9 mouse cellular contexts compared by ENCODE assay signal in genomic region chr2:58175392-58176291, GRCm38 (mm10). TPM values are rescaled to one million over a fixed set of nuclear protein-coding genes. Genes with fewer than 3 reads are reported as not detected.
A peak's percentile ranks its signal among the peaks of the same experiment; 100 is the strongest.
DNase-seq lines count a peak whose midpoint lies in the region; ATAC-seq lines count a peak whose summit lies in the region.
"Had no signal": no experiment of that assay in that cellular context is flagged by ENCODE, and none has a peak within 500 bp of the region (broad histone marks: within the 10 kb centered on the region; RNA-seq: fewer than 3 reads in every experiment).

No protein-coding gene starts in this region.

- H3K27me3 ChIP-seq in forebrain, embryonic 13.5 days, result no peaks in the 10 kb centered on the region
- no peaks in the 10 kb centered on the region for H3K27me3 ChIP-seq in forebrain, embryonic 11.5 days (ENCODE audit: control insufficient read depth, insufficient read depth, low read length)
- H3K27me3 ChIP-seq in kidney, embryonic 15.5 days, result no peaks in the 10 kb centered on the region

- no peaks in the 10 kb centered on the region for H3K36me3 ChIP-seq in forebrain, embryonic 13.5 days (ENCODE audit: poor library complexity, severe bottlenecking)
- no peaks in the 10 kb centered on the region for H3K36me3 ChIP-seq in forebrain, embryonic 11.5 days (ENCODE audit: control insufficient read depth, insufficient read depth, low read length)
- no peaks in the 10 kb centered on the region for H3K36me3 ChIP-seq in kidney, embryonic 15.5 days

- peaks cover 22% of the 10 kb centered on the region for H3K4me1 ChIP-seq in forebrain, embryonic 13.5 days
- 0 out of 2 replicates have a peak, but pooled peaks cover 2% of the 10 kb centered on the region for H3K4me1 ChIP-seq in forebrain, embryonic 11.5 days (replicated peaks; ENCODE audit: control insufficient read depth, insufficient read depth, low read length)
- peaks cover 6% of the 10 kb centered on the region; the same call in 1 of the 2 replicates for H3K4me1 ChIP-seq in kidney, embryonic 15.5 days

- H3K9me3 ChIP-seq in forebrain, embryonic 13.5 days (replicated peaks), result no peaks in the 10 kb centered on the region
- no peaks in the 10 kb centered on the region for H3K9me3 ChIP-seq in forebrain, embryonic 11.5 days (ENCODE audit: control insufficient read depth, low read length)
- no peaks in the 10 kb centered on the region for H3K9me3 ChIP-seq in kidney, embryonic 15.5 days (replicated peaks)

- H3K9ac ChIP-seq in forebrain, embryonic 13.5 days, result no peak overlapping the region
- no peak overlapping the region for H3K9ac ChIP-seq in forebrain, embryonic 11.5 days (ENCODE audit: low read length)
- no peak overlapping the region for H3K9ac ChIP-seq in kidney, embryonic 15.5 days

- no peak for ATAC-seq in forebrain, embryonic 13.5 days
- no peak for ATAC-seq in forebrain, embryonic 11.5 days (replicated peaks; ENCODE audit: low FRiP score)
- ATAC-seq in kidney, embryonic 15.5 days (replicated peaks; ENCODE audit: low FRiP score), result 0 out of 2 replicates have a peak, but pooled peaks have one; percentile 52

- peak overlapping the region; percentile 83; the same call in 1 of the 2 replicates for H3K27ac ChIP-seq in forebrain, embryonic 13.5 days
- H3K27ac ChIP-seq in forebrain, embryonic 11.5 days (ENCODE audit: low read depth, low read length), result no peak overlapping the region
- H3K27ac ChIP-seq in kidney, embryonic 15.5 days, result peak overlapping the region; percentile 45; the same call in 1 of the 2 replicates

- no peak for DNase-seq in forebrain, embryonic 11.5 days (ENCODE audit: low spot score)
- DNase-seq in 3134 (ENCODE audit: extremely low read depth, insufficient read length, low spot score) (peak; percentile 30), adipocyte (ENCODE audit: low spot score) (no peak)
- DNase-seq in cerebellum, postnatal 10 days, result peak; percentile 81 to 88
- no peak for DNase-seq in natural killer cell, adult 2 months (ENCODE audit: low spot score in 2 of 2)
- no peak for DNase-seq in right cerebral cortex, adult 18-20 months
- DNase-seq: right cerebral cortex, postnatal 14 days had no signal

- WGBS in forebrain, embryonic 13.5 days, result 87% methylated on average over 8 of the region's 8 CpGs
- 95% methylated on average over 8 of the region's 8 CpGs for WGBS in forebrain, embryonic 11.5 days
- WGBS in kidney, embryonic 15.5 days, result 64% methylated on average over 8 of the region's 8 CpGs

- no peak overlapping the region for H3K4me3 ChIP-seq in forebrain, embryonic 13.5 days
- H3K4me3 ChIP-seq in forebrain, embryonic 11.5 days (ENCODE audit: low read depth, low read length), result no peak overlapping the region
- no peak overlapping the region for H3K4me3 ChIP-seq in kidney, embryonic 15.5 days (replicated peaks)

- H3K4me2 ChIP-seq in forebrain, embryonic 13.5 days, result no peak overlapping the region
- H3K4me2 ChIP-seq in forebrain, embryonic 11.5 days (ENCODE audit: low read depth, low read length, severe bottlenecking), result no peak overlapping the region
- H3K4me2 ChIP-seq in kidney, embryonic 15.5 days, result no peak overlapping the region

RNA-seq across cellular contexts. Expression of gene Cytip, which starts 19.7 kb away (rescaled TPM):
- 0.18 and 0.33 TPM in 2 replicates for polyA plus RNA-seq in forebrain, embryonic 13.5 days (2015; fragmentation: Nextera tagmentation; extraction: Ambion mirVana)
- 0.21 TPM in 1 of 2 replicates, not detected in the other for polyA plus RNA-seq in forebrain, embryonic 11.5 days (2014; fragmentation: Nextera tagmentation; extraction: Ambion mirVana)
- 0.50 and 1.4 TPM in 2 replicates for polyA plus RNA-seq in kidney, embryonic 15.5 days (2015; fragmentation: Nextera tagmentation; extraction: Ambion mirVana)

Comparison
In these comparisons a context has a peak if more than half of its experiments do, and no peak if none do; other contexts are left out.
1. DNase-seq: peak in 3134 (single experiment) and cerebellum, postnatal 10 days (2 of 2); none in forebrain, embryonic 11.5 days (single experiment), natural killer cell, adult 2 months (0 of 2), adipocyte (single experiment) and right cerebral cortex, adult 18-20 months (single experiment).